Mouse (Mus musculus): Measurements from ENCODE around the gene Zfp213.
"Not testable (repeated sequence)": the region's sequence is repeated elsewhere in the genome, so short reads cannot be mapped to it uniquely, and the experiment has no call there.

The Zfp213 gene

GRCm38 (mm10) chr17:23544766-23545165 is 19.3 kb downstream of the Zfp213 start:
- DNase-seq (ENCODE audit: low read depth, low spot score): no peak

- DNase-seq (ENCODE audit: low read depth, low spot score): no peak
These were observed 20.1 kb downstream of the Zfp213 start for GRCm38 (mm10) chr17:23543983-23544382.

- no peak for DNase-seq (ENCODE audit: low read depth, low spot score)
These were observed 20.7 kb downstream of the Zfp213 start for GRCm38 (mm10) chr17:23543325-23543724.

- DNase-seq (ENCODE audit: low read depth, low spot score): no peak
These were observed 21.2 kb downstream of the Zfp213 start for GRCm38 (mm10) chr17:23542835-23543234.

- DNase-seq (ENCODE audit: low read depth, low spot score): no peak
These were observed 21.9 kb downstream of the Zfp213 start for GRCm38 (mm10) chr17:23542004-23542720.

- peak; percentile 77 for DNase-seq (ENCODE audit: low read depth, low spot score)
These were observed 23.2 kb downstream of the Zfp213 start for GRCm38 (mm10) chr17:23540605-23541475.

- DNase-seq (ENCODE audit: low read depth, low spot score): no peak
These were observed 23.9 kb downstream of the Zfp213 start for GRCm38 (mm10) chr17:23540106-23540505.

- DNase-seq (ENCODE audit: low read depth, low spot score): no peak
These were observed 24.4 kb downstream of the Zfp213 start for GRCm38 (mm10) chr17:23539608-23540007.

GRCm38 (mm10) chr17:23538299-23539015 is 25.6 kb downstream of the Zfp213 start:
- peak; percentile 49 for DNase-seq (ENCODE audit: low read depth, low spot score)

- no peak for DNase-seq (ENCODE audit: low read depth, low spot score)
These were observed 26.3 kb downstream of the Zfp213 start for GRCm38 (mm10) chr17:23537554-23538255.

GRCm38 (mm10) chr17:23535046-23535788 is 28.8 kb downstream of the Zfp213 start:
- DNase-seq (ENCODE audit: low read depth, low spot score): peak; percentile 60

GRCm38 (mm10) chr17:23533591-23534490 is 30.2 kb downstream of the Zfp213 start:
- DNase-seq (ENCODE audit: low read depth, low spot score): peak; percentile 45

GRCm38 (mm10) chr17:23531408-23531807 is 32.6 kb downstream of the Zfp213 start:
- not testable (repeated sequence) for DNase-seq (ENCODE audit: low read depth, low spot score)

- not testable (repeated sequence) for DNase-seq (ENCODE audit: low read depth, low spot score)
These were observed 40.9 kb downstream of the Zfp213 start for GRCm38 (mm10) chr17:23522941-23523732.

GRCm38 (mm10) chr17:23518701-23519423 is 45.2 kb downstream of the Zfp213 start:
- DNase-seq (ENCODE audit: low read depth, low spot score): no peak

Measured in 3T3-L1 (cell line).